Mouse (Mus musculus): Measurements from ENCODE around the gene Abcg5. TPM values are rescaled to one million over a fixed set of nuclear protein-coding genes. Genes with fewer than 3 reads are reported as not detected.
A peak's percentile ranks its signal among the peaks of the same experiment; 100 is the strongest.

Gene Abcg5
- total and polyA plus RNA-seq, 3 experiments, result not detected

DNA sequence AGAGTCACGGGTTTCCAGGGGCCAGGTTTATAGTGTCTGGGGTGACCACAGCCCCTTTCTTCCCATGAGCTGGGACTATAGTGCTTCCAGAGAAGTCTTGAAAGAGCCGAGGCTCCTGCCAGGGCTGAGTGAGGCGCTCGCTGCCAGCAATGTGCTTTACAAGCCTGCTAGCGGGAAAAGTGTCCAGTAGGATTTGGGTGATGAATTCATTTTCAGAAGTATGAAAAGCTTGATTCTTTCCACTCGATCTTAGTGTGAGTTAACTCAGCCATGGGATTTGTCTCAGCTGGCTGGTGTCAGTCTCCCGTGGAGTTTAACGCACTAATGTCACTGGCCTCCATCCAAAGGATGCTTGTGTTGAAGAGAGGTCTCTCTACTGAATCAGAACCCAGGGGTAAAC, 46.5 kb downstream of the Abcg5 start:
- TF ChIP-seq UBTF (IDR thresholded peaks at IDR 0.05; ENCODE audit: low read depth, low read length) (no peak), ETS1 (conservative IDR thresholded peaks at IDR 0.05; ENCODE audit: low read depth, low read length) (no peak), RAD21 (IDR thresholded peaks at IDR 0.05; ENCODE audit: low read depth, low read length) (no peak)
- Histone ChIP-seq H3K4me3 (replicated peaks in 1 of 3; ENCODE audit: low read depth in 2 of 3, low read length in 2 of 3, poor library complexity in 1 of 3) (no peak overlapping the region), H3K9me3 (replicated peaks; ENCODE audit: low read length) (no peaks in the 10 kb centered on the region), H3K27ac (ENCODE audit: insufficient read depth, low read depth) (no peak overlapping the region), H3K4me2 (ENCODE audit: insufficient read depth, low read depth, poor library complexity, severe bottlenecking) (no peak overlapping the region), H3K9ac (ENCODE audit: insufficient read depth, low read depth) (no peak overlapping the region), H3K79me2 (replicated peaks; ENCODE audit: control insufficient read depth, extremely low read depth, insufficient read depth, poor library complexity, severe bottlenecking) (no peaks in the 10 kb centered on the region), H3K27me3 (replicated peaks) (no peaks in the 10 kb centered on the region), H3K4me1 (ENCODE audit: control insufficient read depth in 1 of 2, insufficient read depth in 2 of 2) (peaks cover 5 to 14% of the 10 kb centered on the region in 2 experiments; a peak in 3 of 4 replicates), H3K36me3 (replicated peaks in 1 of 2; ENCODE audit: control insufficient read depth in 1 of 2, insufficient read depth in 1 of 2, low read length in 1 of 2) (peaks cover 0 to 30% of the 10 kb centered on the region in 2 experiments)
- dilution Hi-C loops (cut with MboI; ENCODE audit: extremely low pct_ligation_motif_present, extremely low pct_unique_long_range_greater_than_20kb, low sequenced_read_pairs) (no loop called here), in situ Hi-C loops (cut with MboI; ENCODE audit: low pct_ligation_motif_present, low pct_unique_long_range_greater_than_20kb, low sequenced_read_pairs) (no loop called here)
- no peak for DNase-seq (ENCODE audit: extremely low read depth)

- Histone ChIP-seq H3K27ac (ENCODE audit: insufficient read depth, low read depth) (no peak overlapping the region), H3K79me2 (replicated peaks; ENCODE audit: control insufficient read depth, extremely low read depth, insufficient read depth, poor library complexity, severe bottlenecking) (no peaks in the 10 kb centered on the region), H3K36me3 (replicated peaks in 1 of 2; ENCODE audit: control insufficient read depth in 1 of 2, insufficient read depth in 1 of 2, low read length in 1 of 2) (peaks cover 0 to 29% of the 10 kb centered on the region in 2 experiments), H3K4me2 (ENCODE audit: insufficient read depth, low read depth, poor library complexity, severe bottlenecking) (peak overlapping the region; percentile 4), H3K4me1 (ENCODE audit: control insufficient read depth in 1 of 2, insufficient read depth in 2 of 2) (peaks cover 5 to 14% of the 10 kb centered on the region in 2 experiments; a peak in 3 of 4 replicates), H3K9me3 (replicated peaks; ENCODE audit: low read length) (no peaks in the 10 kb centered on the region), H3K4me3 (replicated peaks in 1 of 3; ENCODE audit: low read depth in 2 of 3, low read length in 2 of 3, poor library complexity in 1 of 3) (peak overlapping the region in 1 of 3 experiments; percentile 1), H3K27me3 (replicated peaks) (no peaks in the 10 kb centered on the region), H3K9ac (ENCODE audit: insufficient read depth, low read depth) (0 out of 2 replicates have a peak overlapping the region, but pooled peaks have one; percentile 26)
- no peak for DNase-seq (ENCODE audit: extremely low read depth)
- in situ Hi-C loops (cut with MboI; ENCODE audit: low pct_ligation_motif_present, low pct_unique_long_range_greater_than_20kb, low sequenced_read_pairs) (no loop called here), dilution Hi-C loops (cut with MboI; ENCODE audit: extremely low pct_ligation_motif_present, extremely low pct_unique_long_range_greater_than_20kb, low sequenced_read_pairs) (no loop called here)
- TF ChIP-seq TCF12 (IDR thresholded peaks at IDR 0.05; ENCODE audit: low read depth, low read length) (0 out of 2 replicates have a peak, but pooled peaks have one; percentile 7), PAX5 (IDR thresholded peaks at IDR 0.05; ENCODE audit: low read length) (no peak), IRF4 (IDR thresholded peaks at IDR 0.05; ENCODE audit: low read depth, low read length) (0 out of 2 replicates have a peak, but pooled peaks have one; percentile 11), JUND (conservative IDR thresholded peaks at IDR 0.05; ENCODE audit: low read depth, low read length) (no peak), BHLHE40 (IDR thresholded peaks at IDR 0.05; ENCODE audit: low read depth, low read length) (peak; percentile 96), ZKSCAN1 (IDR thresholded peaks at IDR 0.05; ENCODE audit: borderline replicate concordance, low read depth, low read length) (no peak)
Measured at GRCm38 (mm10) chr17:84633443-84633842, 49.4 kb downstream of the Abcg5 start.

DNA sequence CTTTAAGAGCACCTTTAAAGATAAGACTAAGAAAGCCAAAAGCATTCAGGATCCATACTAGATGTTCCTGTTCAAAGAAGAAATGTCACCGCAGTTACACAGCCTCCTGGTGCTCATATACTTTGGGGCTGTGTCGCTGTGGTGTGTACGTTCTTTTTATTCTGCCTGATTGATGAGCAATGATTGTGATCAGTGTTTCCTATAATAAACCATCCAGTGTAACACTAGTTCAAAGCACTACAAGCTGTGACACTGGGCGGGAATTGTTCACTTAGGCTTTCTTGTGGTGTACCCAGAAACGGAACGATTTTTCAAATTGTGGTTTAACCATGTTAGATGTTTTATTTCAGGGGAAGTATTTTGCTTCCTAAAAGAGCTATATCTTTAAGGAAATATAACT, 51.0 kb downstream of the Abcg5 start:
- no peak overlapping the region for H3K4me3 ChIP-seq (replicated peaks in 1 of 3; ENCODE audit: low read depth in 2 of 3, low read length in 2 of 3, poor library complexity in 1 of 3)
- H3K36me3 ChIP-seq (replicated peaks in 1 of 2; ENCODE audit: control insufficient read depth in 1 of 2, insufficient read depth in 1 of 2, low read length in 1 of 2), result peaks cover 0 to 24% of the 10 kb centered on the region in 2 experiments
- in situ Hi-C loops (cut with MboI; ENCODE audit: low pct_ligation_motif_present, low pct_unique_long_range_greater_than_20kb, low sequenced_read_pairs), result no loop called here
- no peak for TF ChIP-seq SIN3A (IDR thresholded peaks at IDR 0.05; ENCODE audit: low read length)
- no peak for TF ChIP-seq RAD21 (IDR thresholded peaks at IDR 0.05; ENCODE audit: low read depth, low read length)
- no peak for TF ChIP-seq TBP (conservative IDR thresholded peaks at IDR 0.05; ENCODE audit: low read depth, low read length)
- TF ChIP-seq CHD2 (IDR thresholded peaks at IDR 0.05; ENCODE audit: low read length), result no peak
- H3K9me3 ChIP-seq (replicated peaks; ENCODE audit: low read length), result no peaks in the 10 kb centered on the region
- H3K27me3 ChIP-seq (replicated peaks), result no peaks in the 10 kb centered on the region
- H3K4me1 ChIP-seq (ENCODE audit: control insufficient read depth in 1 of 2, insufficient read depth in 2 of 2), result peaks cover 8 to 20% of the 10 kb centered on the region in 2 experiments; a peak in 3 of 4 replicates
- H3K27ac ChIP-seq (ENCODE audit: insufficient read depth, low read depth), result no peak overlapping the region
- H3K4me2 ChIP-seq (ENCODE audit: insufficient read depth, low read depth, poor library complexity, severe bottlenecking), result no peak overlapping the region
- H3K9ac ChIP-seq (ENCODE audit: insufficient read depth, low read depth), result no peak overlapping the region
- H3K79me2 ChIP-seq (replicated peaks; ENCODE audit: control insufficient read depth, extremely low read depth, insufficient read depth, poor library complexity, severe bottlenecking), result no peaks in the 10 kb centered on the region
- DNase-seq (ENCODE audit: extremely low read depth), result no peak
- dilution Hi-C loops (cut with MboI; ENCODE audit: extremely low pct_ligation_motif_present, extremely low pct_unique_long_range_greater_than_20kb, low sequenced_read_pairs), result no loop called here
